Mouse (Mus musculus) mouse trophoblast stem cell (cell line): Measurements from ENCODE around the gene Cyb561.

ENCODE experiments used
- in situ Hi-C, 2 experiments: fragments of 300-500 bp; cut with MseI, MboI; formaldehyde crosslinking; loops; 2 replicates in 1 of 2; 3 replicates in 1 of 2; pipeline ENCODE4 v1.15.1; 2025

Cyb561 gene

DNA sequence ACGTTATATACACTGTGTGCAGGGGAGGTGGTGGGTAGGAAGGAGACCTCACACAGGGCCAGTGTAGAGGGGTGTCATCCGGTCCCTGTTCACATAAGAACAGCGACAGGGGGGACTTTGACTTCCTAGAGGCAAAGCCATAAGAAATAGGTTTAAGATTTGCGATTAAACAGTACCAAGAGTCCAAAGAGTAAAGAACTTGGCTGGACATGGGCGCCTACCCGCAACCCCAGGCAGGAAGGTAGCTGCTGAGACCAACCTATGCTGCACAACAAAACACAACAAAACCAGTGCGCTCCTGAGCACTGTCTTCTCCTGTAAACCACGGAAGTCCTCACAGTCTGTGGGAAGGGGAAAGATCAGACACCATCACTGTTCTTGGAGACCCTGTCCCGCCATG is 1.0 kb downstream of the Cyb561 start:
- in situ Hi-C loops = no loop called here

GRCm38 (mm10) chr11:105951601-105952044 is 1.5 kb downstream of the Cyb561 start:
- in situ Hi-C loops = no loop called here

DNA sequence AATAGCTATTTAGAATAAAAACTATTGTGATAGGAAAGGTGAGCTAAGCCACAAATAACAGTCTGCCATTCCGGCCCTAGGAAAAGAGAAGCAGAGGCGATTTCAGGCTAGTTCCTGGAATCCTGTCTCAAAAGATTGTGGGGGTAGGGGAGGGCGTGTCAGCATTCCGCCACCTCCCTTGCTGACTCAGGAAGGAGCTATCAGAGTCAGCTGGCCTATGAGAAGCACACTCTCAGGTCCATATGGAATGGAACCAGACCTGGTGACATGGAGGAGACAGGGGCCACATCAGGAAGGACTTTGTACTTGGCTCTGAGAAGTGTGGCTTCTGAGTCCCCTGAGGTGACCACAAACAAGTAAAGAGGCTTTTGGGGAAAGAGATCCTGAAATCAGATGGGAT is 2.6 kb downstream of the Cyb561 start:
- in situ Hi-C loops = no loop called here

DNA sequence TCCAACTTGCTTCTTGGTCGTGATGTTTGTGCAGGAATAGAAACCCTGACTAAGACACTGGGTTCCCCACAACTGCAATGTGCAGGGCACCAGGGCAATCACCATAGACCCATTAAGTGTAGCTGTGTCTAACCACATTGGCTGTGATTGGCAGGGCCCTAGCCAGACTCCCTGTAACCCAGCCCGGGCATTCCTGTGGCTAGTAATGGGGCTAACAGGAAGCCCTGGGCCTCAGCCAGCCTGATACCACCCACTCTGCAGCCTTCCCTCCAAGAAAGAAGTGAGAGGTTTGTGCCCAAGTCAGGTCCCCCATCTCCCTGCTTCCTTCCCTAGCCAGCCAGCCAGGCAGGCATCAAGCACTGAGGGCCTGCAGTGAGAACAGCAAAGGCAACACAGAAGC is 4.9 kb downstream of the Cyb561 start:
- in situ Hi-C loops = no loop called here

GRCm38 (mm10) chr11:105946694-105947154 is 6.4 kb downstream of the Cyb561 start:
- in situ Hi-C loops = no loop called here

DNA sequence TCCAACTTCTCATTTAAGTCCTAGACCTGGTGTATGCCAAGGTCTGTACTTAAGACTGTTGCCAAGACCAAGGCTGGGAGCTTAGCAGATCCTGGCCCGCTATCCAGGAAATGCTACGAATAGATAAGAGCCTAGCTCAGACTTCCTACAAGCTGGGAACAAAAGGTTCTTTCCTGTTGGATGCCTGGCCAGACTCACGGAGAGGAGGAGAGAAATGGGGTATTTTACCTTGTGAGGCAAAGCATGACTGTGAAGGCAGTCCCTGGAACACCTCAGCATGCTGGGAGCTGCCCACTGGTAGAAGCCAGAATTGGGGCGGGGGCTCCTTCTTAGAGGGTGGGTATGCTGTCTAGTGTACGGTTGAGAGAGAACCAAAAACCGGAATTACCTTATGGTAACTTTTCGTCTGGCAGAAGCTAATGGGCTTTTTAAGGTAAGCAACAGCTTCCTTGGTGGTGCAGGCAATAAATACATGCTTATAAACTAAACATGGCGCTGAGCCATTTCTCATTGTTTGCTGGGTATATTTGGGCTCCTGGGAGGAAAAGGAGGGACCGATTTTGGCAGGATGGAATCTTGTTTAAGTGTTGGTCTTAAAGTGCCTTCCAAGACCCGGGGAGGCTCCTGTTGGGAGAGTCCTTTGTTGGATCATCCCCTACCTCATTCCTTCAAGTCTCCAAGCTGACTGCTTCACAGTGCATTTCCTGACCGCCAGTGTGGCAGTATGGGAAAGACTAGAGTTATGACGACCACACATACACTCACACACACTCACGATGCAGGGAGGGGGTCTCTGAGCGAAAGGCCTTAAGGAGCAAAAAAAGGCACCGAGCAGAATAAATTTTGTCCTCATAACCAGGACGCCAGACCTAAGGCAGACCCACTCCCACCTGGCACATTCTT is 8.1 kb downstream of the Cyb561 start:
- in situ Hi-C loops = no loop called here

- in situ Hi-C loops = no loop called here
These were observed 9.0 kb downstream of the Cyb561 start for GRCm38 (mm10) chr11:105944126-105944621.

GRCm38 (mm10) chr11:105943133-105944102 is 9.7 kb downstream of the Cyb561 start:
- in situ Hi-C loops = no loop called here

DNA sequence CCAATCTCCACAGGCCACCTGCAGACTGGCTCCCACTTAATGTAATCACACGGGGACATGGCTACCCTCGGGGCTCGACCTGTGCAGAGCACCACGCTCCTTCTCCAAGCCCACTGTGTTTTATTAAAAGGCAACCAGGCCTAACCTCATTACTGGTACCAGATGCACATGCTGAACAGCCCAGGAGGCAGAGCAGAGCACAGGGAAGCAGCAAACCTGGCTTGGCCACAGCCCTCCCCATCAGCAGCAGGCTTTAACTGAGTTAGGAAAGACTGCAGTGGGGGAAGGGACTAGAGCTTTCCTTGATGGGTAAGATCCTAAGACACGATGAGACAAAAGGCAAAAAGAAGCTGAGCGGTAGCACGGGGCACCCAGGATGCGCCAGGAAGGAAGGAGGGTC is 11.2 kb downstream of the Cyb561 start:
- in situ Hi-C loops = no loop called here

- in situ Hi-C loops = no loop called here
These were observed 14.4 kb downstream of the Cyb561 start for GRCm38 (mm10) chr11:105938771-105939170.

DNA sequence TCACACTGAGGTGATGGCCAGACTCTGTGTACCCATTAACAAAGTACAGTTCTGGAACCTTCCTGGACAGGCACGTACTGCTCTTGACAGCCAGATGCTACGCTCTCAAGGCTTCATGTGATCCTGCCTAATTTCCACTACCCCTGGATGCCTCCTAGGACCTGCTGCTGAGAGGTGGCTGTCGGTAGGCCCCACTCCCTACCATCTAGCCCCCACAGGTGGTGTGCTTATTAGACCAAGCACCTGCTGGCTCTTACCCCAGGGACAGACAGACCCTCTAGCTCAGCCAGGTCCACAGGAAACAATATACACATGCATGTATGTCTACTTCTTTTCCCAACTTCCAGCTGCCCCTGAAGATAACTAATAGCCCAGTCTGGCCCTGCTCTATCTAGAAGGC is 16.2 kb downstream of the Cyb561 start:
- in situ Hi-C loops = no loop called here

- in situ Hi-C loops = no loop called here
These were observed 16.9 kb downstream of the Cyb561 start for GRCm38 (mm10) chr11:105936200-105936599.

DNA sequence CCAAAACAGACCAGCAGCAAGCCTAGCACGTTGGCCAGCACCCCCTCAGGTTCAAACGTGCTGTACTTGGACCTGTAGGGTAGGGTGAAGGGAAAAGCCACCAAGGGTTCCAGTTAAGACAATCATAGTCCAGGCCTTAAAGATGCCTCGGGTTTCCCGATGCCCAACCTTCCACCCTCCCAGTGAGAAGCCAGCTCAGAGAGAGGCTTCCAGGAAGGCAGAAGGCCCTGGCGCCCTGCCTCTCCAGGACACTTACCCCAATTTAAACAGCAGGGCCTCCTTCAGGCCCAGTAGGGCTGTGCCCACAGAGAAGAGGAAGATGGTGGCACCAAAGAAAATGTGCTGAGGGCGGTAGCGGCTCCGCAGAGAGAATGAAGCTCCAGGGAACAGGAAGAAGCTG is 17.6 kb downstream of the Cyb561 start:
- in situ Hi-C loops = no loop called here

GRCm38 (mm10) chr11:105934816-105935215 is 18.3 kb downstream of the Cyb561 start:
- in situ Hi-C loops = no loop called here

- in situ Hi-C loops = no loop called here
These were observed 18.8 kb downstream of the Cyb561 start for GRCm38 (mm10) chr11:105934303-105934711.

DNA sequence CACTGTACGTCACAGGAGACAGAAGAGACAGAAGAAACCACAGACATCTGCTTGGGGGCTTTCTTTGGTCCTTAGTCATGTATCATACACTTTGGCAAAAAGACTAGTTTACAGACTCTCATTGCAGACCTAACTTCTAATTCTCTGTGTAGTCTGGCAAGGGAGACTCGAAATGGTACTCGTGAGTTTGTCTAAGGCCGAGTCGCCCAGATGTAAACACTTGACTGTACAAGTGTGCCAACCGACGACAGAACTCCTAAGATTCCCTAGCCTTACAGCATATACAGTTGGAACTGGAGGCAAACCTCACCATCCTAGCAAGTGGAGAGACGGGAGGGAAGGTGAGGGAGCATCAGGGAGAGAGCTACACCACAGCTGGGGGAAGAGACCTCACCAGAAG is 19.4 kb downstream of the Cyb561 start:
- in situ Hi-C loops = no loop called here

DNA sequence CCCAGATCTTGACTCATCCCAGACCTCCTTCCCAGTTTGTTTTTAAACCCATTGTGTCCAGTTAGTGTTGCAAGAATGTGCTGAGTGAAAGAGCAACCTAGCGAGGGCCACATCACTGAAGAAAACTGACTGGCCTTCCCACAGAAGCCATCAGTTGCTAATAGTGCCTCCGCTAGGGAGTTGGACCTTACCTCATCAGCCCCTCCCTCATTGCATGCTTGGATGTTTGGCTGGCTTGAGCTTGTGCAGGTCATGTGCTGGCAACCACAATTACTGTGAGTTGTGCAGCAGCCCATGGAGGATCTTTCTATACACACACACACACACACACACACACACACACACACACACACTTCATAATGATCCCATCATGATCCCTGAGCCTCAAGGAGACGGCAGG is 21.8 kb downstream of the Cyb561 start:
- in situ Hi-C loops = no loop called here

GRCm38 (mm10) chr11:105928171-105928570 is 25.0 kb downstream of the Cyb561 start:
- in situ Hi-C loops = loop anchor here in 1 of 2 experiments (5.0 kb wide), 1 partner anchor 94 kb away; no protein-coding TSS in a partner anchor

DNA sequence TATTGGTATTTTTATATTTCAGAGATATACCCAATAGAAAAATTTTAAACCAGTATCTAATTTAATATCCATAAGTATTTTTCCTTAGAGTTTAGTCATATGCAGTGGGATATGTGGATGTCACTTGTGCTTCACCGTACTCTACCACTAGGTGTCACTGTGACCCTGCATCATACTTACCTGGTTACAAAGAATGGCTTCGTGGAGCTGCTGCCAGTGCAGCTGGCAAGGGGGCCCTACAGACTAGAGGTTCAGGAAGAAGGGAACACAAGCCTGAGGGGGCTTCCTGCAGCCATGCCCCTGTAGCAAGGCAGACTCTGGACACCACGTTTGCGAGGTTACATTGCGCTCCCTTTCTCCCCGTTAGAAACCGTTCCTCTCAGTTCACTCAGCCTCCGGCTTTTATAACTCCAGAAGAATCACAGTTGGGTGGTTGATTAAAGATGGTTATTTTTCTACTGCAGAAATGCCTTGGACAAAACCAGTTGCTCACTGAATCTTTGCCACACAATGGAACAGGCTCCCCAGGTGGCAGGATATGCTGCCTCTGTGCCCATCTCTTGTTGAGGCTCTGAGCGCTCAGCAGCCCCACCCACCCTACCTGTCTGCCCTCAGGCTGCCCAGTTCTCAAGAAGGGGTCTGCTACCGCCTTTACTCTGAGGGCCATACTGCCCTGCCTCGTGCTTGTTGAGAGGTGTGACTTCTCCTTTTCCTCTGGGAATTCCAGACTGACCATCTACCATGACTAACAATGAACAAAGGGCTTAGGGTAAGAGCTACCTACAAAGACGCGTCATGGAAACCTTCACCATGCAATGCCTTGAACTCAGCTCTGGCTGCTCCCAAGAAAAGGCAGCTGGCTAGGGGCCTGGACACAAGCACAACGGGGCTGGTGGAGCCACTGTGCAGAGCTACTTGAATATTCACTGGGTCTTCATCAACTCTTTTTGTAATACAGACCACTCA is 25.8 kb downstream of the Cyb561 start:
- in situ Hi-C loops = loop anchor here in 1 of 2 experiments (5.0 kb wide), 1 partner anchor 95 kb away; no protein-coding TSS in a partner anchor

- in situ Hi-C loops = no loop called here
These were observed 30.1 kb downstream of the Cyb561 start for GRCm38 (mm10) chr11:105922769-105923663.
